Mouse (Mus musculus) gastrocnemius, postnatal 4 days (tissue): ENCODE data around the gene Sh3bgrl. TPM values are rescaled to one million over a fixed set of nuclear protein-coding genes. Genes with fewer than 3 reads are reported as not detected.

ENCODE experiments used
- DNase-seq, 2 experiments: peaks; one replicate each; pipeline ENCODE4 v3.0.0; 2021 to 2022; ENCODE audit warnings: low spot score in 2 of 2, mixed read lengths in 2 of 2
- total RNA-seq, 2 experiments: library from RNA; stranded (reverse); gene quantifications; 2 replicates each; pipeline ENCODE4 v1.2.3; 2021

Sh3bgrl gene
- total RNA-seq, 2 experiments from 2014 or later, result 53.4 to 55.2 TPM

- DNase-seq, result no peak
Observed at GRCm38 (mm10) chrX:109130066-109130465, 34.9 kb downstream of the Sh3bgrl start.

GRCm38 (mm10) chrX:109131834-109132233, 36.7 kb downstream of the Sh3bgrl start:
- DNase-seq, result no peak

- no peak for DNase-seq
Observed at GRCm38 (mm10) chrX:109132463-109132862, 37.3 kb downstream of the Sh3bgrl start.

GRCm38 (mm10) chrX:109133500-109133899, 38.3 kb downstream of the Sh3bgrl start:
- no peak for DNase-seq

GRCm38 (mm10) chrX:109136306-109136705, 41.1 kb downstream of the Sh3bgrl start:
- no peak for DNase-seq

- DNase-seq, result no peak
Observed at GRCm38 (mm10) chrX:109136820-109137219, 41.7 kb downstream of the Sh3bgrl start.

GRCm38 (mm10) chrX:109137295-109137694, 42.1 kb downstream of the Sh3bgrl start:
- no peak for DNase-seq

- no peak for DNase-seq
Observed at GRCm38 (mm10) chrX:109141337-109141870, 46.2 kb downstream of the Sh3bgrl start.

- DNase-seq, result no peak
Observed at GRCm38 (mm10) chrX:109142281-109142680, 47.1 kb downstream of the Sh3bgrl start.

- no peak for DNase-seq
Observed at GRCm38 (mm10) chrX:109145779-109146178, 50.6 kb downstream of the Sh3bgrl start.

GRCm38 (mm10) chrX:109147108-109147507, 51.9 kb downstream of the Sh3bgrl start:
- no peak for DNase-seq

- no peak for DNase-seq
Observed at GRCm38 (mm10) chrX:109151228-109151627, 56.1 kb downstream of the Sh3bgrl start.

GRCm38 (mm10) chrX:109160326-109160725, 65.2 kb downstream of the Sh3bgrl start:
- no peak for DNase-seq

GRCm38 (mm10) chrX:109160901-109161300, 65.7 kb downstream of the Sh3bgrl start:
- DNase-seq, result no peak

- DNase-seq, result no peak
Observed at GRCm38 (mm10) chrX:109175038-109175437, 79.9 kb downstream of the Sh3bgrl start.

GRCm38 (mm10) chrX:109175470-109175869, 80.3 kb downstream of the Sh3bgrl start:
- no peak for DNase-seq

GRCm38 (mm10) chrX:109184706-109185478, 89.7 kb downstream of the Sh3bgrl start:
- no peak for DNase-seq

- DNase-seq, result no peak
Observed at GRCm38 (mm10) chrX:109189607-109190006, 94.4 kb downstream of the Sh3bgrl start.

GRCm38 (mm10) chrX:109190969-109191368, 95.8 kb downstream of the Sh3bgrl start:
- no peak for DNase-seq

- DNase-seq, result no peak
Observed at GRCm38 (mm10) chrX:109191436-109191835, 96.3 kb downstream of the Sh3bgrl start.

GRCm38 (mm10) chrX:109196468-109196867, 101.3 kb downstream of the Sh3bgrl start, which contains the start of gene Gm6377:
TSS of gene Gm6377 (plus strand) at chrX:109196756.
- no peak for DNase-seq

- no peak for DNase-seq
Observed at GRCm38 (mm10) chrX:109207843-109208242, 112.7 kb downstream of the Sh3bgrl start.

- no peak for DNase-seq
Observed at GRCm38 (mm10) chrX:109228720-109229119, 133.6 kb downstream of the Sh3bgrl start.
